Mouse (Mus musculus) neural tube, postnatal 0 days (tissue): Measurements from ENCODE around the gene Il1rl1. TPM values are rescaled to one million over a fixed set of nuclear protein-coding genes. Genes with fewer than 3 reads are reported as not detected.

ENCODE experiments used
- polyA plus RNA-seq: library from polyadenylated mRNA; unstranded; fragments of >200 nt; fragmentation: Nextera tagmentation; extraction: Ambion mirVana; gene quantifications from 2 replicates; pipeline ENCODE4 v1.2.1, GENCODE M21; 2015

Gene Il1rl1
- polyA plus RNA-seq, result 0.04 and 0.08 TPM in 2 replicates

DNA sequence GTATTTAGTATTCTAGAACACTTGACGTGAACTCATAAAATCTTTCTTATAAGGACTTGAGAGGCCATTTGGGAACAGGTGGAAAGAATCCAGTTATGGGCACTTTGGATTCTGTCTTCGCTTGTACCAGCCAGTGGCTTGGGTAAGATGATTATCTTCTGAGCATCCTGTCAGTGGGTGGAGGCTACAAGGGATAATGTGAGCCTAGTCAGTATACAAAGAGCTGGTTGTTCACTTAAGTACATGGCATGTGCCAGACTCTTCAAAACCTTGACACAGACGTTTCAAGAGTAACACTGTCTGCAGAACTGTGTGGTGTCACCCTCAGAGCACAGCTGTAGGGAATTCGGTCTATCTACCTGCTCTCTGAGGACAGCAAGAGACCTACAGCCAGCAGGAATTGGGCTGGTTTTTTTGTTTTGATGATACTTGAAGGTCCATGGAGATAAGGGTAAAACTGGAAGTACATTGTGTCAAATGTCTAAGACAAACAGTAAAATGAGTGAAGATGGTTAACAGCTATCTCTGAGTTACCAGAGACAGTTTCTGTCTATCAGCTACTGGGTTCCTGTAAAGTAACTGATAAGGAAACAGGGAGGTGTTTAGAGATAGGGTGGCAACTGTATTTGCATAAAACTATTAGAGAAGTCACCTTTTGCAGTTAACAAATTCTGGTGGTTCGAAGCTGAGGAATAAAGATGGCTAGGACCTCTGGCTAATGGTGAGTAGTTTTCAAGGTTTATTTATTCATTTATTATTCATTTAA lies at the start of gene Il1rl1:
TSS of gene Il1rl1 (plus strand) at position 661 of the 766 bp plus-strand sequence.

DNA sequence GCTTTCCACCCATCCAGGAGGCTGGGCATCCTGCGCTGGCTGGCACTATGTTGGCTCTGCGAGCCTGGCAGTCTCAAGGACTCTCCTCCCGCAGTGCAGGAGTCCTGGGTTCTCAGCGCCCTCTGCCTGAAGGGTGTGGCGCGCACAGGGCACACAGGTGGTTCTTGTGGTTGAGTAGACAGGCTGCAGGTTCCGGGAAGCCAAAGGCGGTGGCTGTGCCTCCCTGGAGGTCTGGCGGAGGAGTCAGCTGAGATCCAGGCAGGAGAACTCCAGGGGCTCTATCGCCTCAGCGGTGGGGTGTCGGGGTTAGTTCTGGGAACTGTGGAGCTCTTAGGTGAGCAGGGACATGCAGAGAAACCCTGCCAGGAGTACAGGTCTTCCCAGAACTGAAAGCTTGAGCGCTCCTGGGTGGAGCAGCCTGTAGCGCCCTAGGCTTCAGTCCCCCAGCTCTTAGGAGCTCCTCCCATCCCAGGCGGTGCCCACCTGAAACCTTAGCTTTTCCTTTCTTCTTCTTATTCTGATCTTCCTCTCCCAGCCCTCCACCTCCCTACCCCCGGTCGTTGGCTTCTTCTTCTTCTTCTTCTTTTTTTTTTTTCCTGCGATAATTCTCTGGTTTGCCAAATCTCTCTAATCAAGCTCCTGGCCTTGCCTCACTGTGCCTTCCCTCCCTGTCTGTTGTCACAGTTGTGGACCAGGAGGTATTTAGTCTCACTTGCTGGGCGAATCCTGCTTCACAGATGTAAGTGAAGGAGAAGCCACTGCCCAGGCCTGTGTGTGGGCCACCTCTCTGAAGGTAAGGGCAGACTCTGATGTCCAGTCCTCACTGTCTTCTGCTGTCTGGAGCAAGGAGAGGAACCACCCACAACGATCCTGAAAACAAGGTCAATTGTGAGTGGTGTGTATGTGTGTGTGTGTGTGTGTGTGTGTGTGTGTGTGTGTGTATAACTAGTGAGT lies 36.4 kb downstream of the Il1rl1 start, which contains the start of gene Il18r1:
TSS of gene Il18r1 (plus strand) at position 76 of the 954 bp plus-strand sequence.

Other genes starting within 250 kb of the Il1rl1 start
- 1.1 and 1.3 TPM in 2 replicates for gene Il1r1, start 204.5 kb upstream of the Il1rl1 start, polyA plus RNA-seq
- gene Il1rl2, start 105.0 kb upstream of the Il1rl1 start, polyA plus RNA-seq, result 0.46 and 0.48 TPM in 2 replicates
- not detected in 2 replicates for gene Il18r1, start 36.0 kb downstream of the Il1rl1 start, polyA plus RNA-seq
- 0.13 and 0.27 TPM in 2 replicates for gene Il18rap, start 85.8 kb downstream of the Il1rl1 start, polyA plus RNA-seq
- 0.08 and 0.09 TPM in 2 replicates for gene Slc9a4, start 150.5 kb downstream of the Il1rl1 start, polyA plus RNA-seq